Mouse (Mus musculus): Measurements from ENCODE around the gene Zfp653.

Zfp653 gene

GRCm38 (mm10) chr9:22030386-22030785 is 40.8 kb downstream of the Zfp653 start:
- no peak for DNase-seq (ENCODE audit: low spot score)

GRCm38 (mm10) chr9:22028467-22028866 is 42.7 kb downstream of the Zfp653 start:
- no peak for DNase-seq (ENCODE audit: low spot score)

- no peak for DNase-seq (ENCODE audit: low spot score)
Observed at GRCm38 (mm10) chr9:22024592-22024991, 46.6 kb downstream of the Zfp653 start.

- no peak for DNase-seq (ENCODE audit: low spot score)
Observed at GRCm38 (mm10) chr9:22017208-22017825, 53.9 kb downstream of the Zfp653 start.

- DNase-seq (ENCODE audit: low spot score) = no peak
Observed at GRCm38 (mm10) chr9:22016245-22016644, 54.9 kb downstream of the Zfp653 start.

- no peak for DNase-seq (ENCODE audit: low spot score)
Observed at GRCm38 (mm10) chr9:22012731-22013130, 58.4 kb downstream of the Zfp653 start.

- DNase-seq (ENCODE audit: low spot score) = no peak
Observed at GRCm38 (mm10) chr9:22011055-22011454, 60.1 kb downstream of the Zfp653 start.

Measured in ovary, postnatal 36 days (tissue).